Mouse (Mus musculus) thymus, postnatal 0 days (tissue): ENCODE measurements around the gene Aqp9. TPM values are rescaled to one million over a fixed set of nuclear protein-coding genes. Genes with fewer than 3 reads are reported as not detected.

Source experiments
- DNase-seq: peaks from one replicate; pipeline ENCODE4 v3.0.0-alpha.2; 2015; ENCODE audit warnings: low spot score
- polyA plus RNA-seq: library from polyadenylated mRNA; unstranded; fragments of >200 nt; fragmentation: Nextera tagmentation; extraction: Ambion mirVana; gene quantifications from 2 replicates; pipeline ENCODE4 v1.2.1, GENCODE M21; 2015

Aqp9 gene
- polyA plus RNA-seq, 1 experiment from 2014 or later: 1.2 TPM

GRCm38 (mm10) chr9:71068866-71069390, 99.6 kb downstream of the Aqp9 start:
- no peak for DNase-seq

GRCm38 (mm10) chr9:71067156-71067555, 101.3 kb downstream of the Aqp9 start:
- DNase-seq: no peak

- no peak for DNase-seq
Observed at GRCm38 (mm10) chr9:71066491-71066890, 102.0 kb downstream of the Aqp9 start.

GRCm38 (mm10) chr9:71065343-71065875, 103.1 kb downstream of the Aqp9 start:
- DNase-seq: peak; percentile 18

GRCm38 (mm10) chr9:71064291-71064840, 104.1 kb downstream of the Aqp9 start:
- DNase-seq: no peak

- no peak for DNase-seq
Observed at GRCm38 (mm10) chr9:71063551-71063950, 104.9 kb downstream of the Aqp9 start.

- no peak for DNase-seq
Observed at GRCm38 (mm10) chr9:71062976-71063375, 105.5 kb downstream of the Aqp9 start.

- no peak for DNase-seq
Observed at GRCm38 (mm10) chr9:71062301-71062700, 106.2 kb downstream of the Aqp9 start.

Other genes with a start within 250 kb of the Aqp9 start
- 0.25 and 0.44 TPM in 2 replicates for gene Lipc, start 216.5 kb downstream of the Aqp9 start, polyA plus RNA-seq
- gene Aldh1a2, start 47.1 kb upstream of the Aqp9 start, polyA plus RNA-seq: 0.81 and 1.1 TPM in 2 replicates